Mouse (Mus musculus) small intestine, adult 2 months (tissue): Measurements from ENCODE around the gene Elovl5.

Experiments
- CTCF ChIP-seq: fragments of 200-500 bp; IDR thresholded peaks from 2 replicates; pipeline ENCODE4 v1.5.1; 2012; ENCODE audit warnings: low read depth, mild to moderate bottlenecking, control low read depth, inconsistent platforms, low read length, moderate library complexity, mixed read lengths; ENCODE audit not compliant: insufficient replicate concordance, insufficient read length; ENCODE audit errors: extremely low read depth
- POLR2A ChIP-seq: fragments of 200-500 bp; IDR thresholded peaks from 2 replicates; pipeline ENCODE4 v1.6.1; 2012; ENCODE audit warnings: low read depth, mild to moderate bottlenecking, control low read depth, inconsistent platforms, low read length, moderate library complexity

DNA sequence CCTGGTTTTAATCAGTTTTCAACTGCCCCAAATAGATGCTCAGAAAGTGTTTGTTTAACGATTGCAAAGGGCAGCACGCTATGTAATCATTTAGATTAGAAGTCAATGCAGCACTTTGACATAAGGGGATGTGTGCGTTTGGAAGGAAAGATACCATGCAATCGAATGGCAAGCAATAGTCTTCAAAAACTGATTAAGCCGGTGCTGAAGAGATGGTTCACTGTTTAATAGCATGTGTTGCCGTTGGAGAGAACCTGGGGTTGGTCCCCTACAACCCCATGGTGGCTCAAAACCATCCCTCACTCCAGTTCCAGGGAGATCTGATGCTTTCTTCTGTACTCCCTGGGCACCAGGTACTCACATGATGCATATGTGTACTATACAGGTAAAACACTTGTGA lies 4.9 kb upstream of the Elovl5 start:
- TF ChIP-seq CTCF (no peak), POLR2A (no peak)
